Mouse (Mus musculus) limb, embryonic 10.5 days (tissue): ENCODE measurements around the gene Hist1h2ai. TPM values are rescaled to one million over a fixed set of nuclear protein-coding genes. Genes with fewer than 3 reads are reported as not detected.
"Not testable (repeated sequence)": the region's sequence is repeated elsewhere in the genome, so short reads cannot be mapped to it uniquely, and the experiment has no call there.

ENCODE experiments used
- DNase-seq: peaks from one replicate; pipeline ENCODE4 v3.0.0-alpha.2; 2017; ENCODE audit warnings: low spot score
- H3K27ac ChIP-seq: fragments of 300-500 bp; sonication (generic); 2 replicates; pipeline ENCODE4 v1.5.1; 2016; ENCODE audit warnings: mild to moderate bottlenecking
- H3K27me3 ChIP-seq: fragments of 300-500 bp; sonication (generic); 2 replicates; pipeline ENCODE4 v1.6.1; 2016; ENCODE audit warnings: low read depth, mild to moderate bottlenecking; ENCODE audit not compliant: poor library complexity, severe bottlenecking
- H3K36me3 ChIP-seq: fragments of 300-500 bp; sonication (generic); 2 replicates; pipeline ENCODE4 v1.6.1; 2016; ENCODE audit warnings: mild to moderate bottlenecking, moderate library complexity
- H3K4me1 ChIP-seq: fragments of 300-500 bp; sonication (generic); 2 replicates; pipeline ENCODE4 v1.6.1; 2016
- H3K4me3 ChIP-seq: fragments of 300-500 bp; sonication (generic); 2 replicates; pipeline ENCODE4 v1.5.1; 2016; ENCODE audit warnings: mild to moderate bottlenecking, moderate library complexity
- H3K9me3 ChIP-seq: fragments of 300-500 bp; sonication (generic); replicated peaks from 2 replicates; pipeline ENCODE4 v1.6.1; 2016; ENCODE audit warnings: mild to moderate bottlenecking
- WGBS: fragments of 180-500 bp; shearing (Covaris S2); methylation state at CpG from one replicate; pipeline ENCODE4 v1.1.7; 2016; 5-methylcytosine and 5-hydroxymethylcytosine counted together
- polyA plus RNA-seq: library from polyadenylated mRNA; unstranded; fragments of >200 nt; fragmentation: Nextera tagmentation; extraction: Ambion mirVana; gene quantifications from 2 replicates; pipeline ENCODE4 v1.2.1, GENCODE M21; 2016

Hist1h2ai gene
- polyA plus RNA-seq, 1 experiment from 2014 or later, result 28.4 TPM

DNA sequence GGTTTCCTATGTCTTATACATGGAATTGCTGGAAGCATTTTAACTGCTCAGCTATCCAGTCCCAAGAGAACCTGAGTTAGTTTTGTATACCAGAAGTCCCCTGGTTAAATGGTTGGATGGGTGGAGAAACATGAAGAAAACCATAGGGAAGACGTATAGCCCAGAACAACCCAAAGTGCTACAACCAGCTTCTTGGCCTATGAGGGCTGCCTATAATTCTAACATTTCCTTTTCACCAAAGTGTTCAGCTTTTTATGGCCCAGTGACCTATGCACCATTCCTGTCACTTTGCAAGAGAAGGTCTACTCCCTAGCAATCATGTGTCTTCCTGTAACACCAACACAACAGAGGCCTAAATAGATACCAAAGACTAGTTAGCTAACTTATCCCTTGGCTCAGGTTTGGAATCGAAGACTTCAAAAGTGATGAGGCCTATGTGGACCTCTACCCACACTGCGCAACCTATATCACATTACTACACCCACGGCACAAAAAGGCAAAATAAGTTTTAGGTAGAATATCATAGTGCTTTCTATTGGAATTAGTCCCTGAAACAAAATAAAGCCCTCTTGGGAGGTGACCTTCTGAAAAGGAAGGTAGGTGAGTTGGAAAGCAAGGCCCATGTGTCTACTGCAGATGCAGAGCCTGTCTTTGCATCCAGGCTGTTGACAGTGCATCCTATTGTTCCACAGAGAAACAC lies 2.3 kb downstream of the Hist1h2ai start:
- Histone ChIP-seq H3K4me1 (peaks cover 32% of the 10 kb centered on the region), H3K36me3 (no peaks in the 10 kb centered on the region), H3K27me3 (no peaks in the 10 kb centered on the region), H3K4me3 (peak overlapping the region; percentile 57), H3K9me3 (no peaks in the 10 kb centered on the region), H3K27ac (peak overlapping the region; percentile 94)
- DNase-seq, result peak; percentile 37
- 62% methylated on average over 4 of the region's 4 CpGs for WGBS

- peak overlapping the region; percentile 94 for H3K27ac ChIP-seq
- not testable (repeated sequence) for H3K9me3 ChIP-seq, H3K36me3 ChIP-seq, H3K27me3 ChIP-seq
- 3% methylated on average over 24 of the region's 44 CpGs for WGBS
- H3K4me1 ChIP-seq, result peaks cover 26% of the 10 kb centered on the region
- peak overlapping the region; percentile 50 for H3K4me3 ChIP-seq
- peak; percentile 42 for DNase-seq
These were observed 5.0 kb downstream of the Hist1h2ai start for GRCm38 (mm10) chr13:21721107-21721756.

DNA sequence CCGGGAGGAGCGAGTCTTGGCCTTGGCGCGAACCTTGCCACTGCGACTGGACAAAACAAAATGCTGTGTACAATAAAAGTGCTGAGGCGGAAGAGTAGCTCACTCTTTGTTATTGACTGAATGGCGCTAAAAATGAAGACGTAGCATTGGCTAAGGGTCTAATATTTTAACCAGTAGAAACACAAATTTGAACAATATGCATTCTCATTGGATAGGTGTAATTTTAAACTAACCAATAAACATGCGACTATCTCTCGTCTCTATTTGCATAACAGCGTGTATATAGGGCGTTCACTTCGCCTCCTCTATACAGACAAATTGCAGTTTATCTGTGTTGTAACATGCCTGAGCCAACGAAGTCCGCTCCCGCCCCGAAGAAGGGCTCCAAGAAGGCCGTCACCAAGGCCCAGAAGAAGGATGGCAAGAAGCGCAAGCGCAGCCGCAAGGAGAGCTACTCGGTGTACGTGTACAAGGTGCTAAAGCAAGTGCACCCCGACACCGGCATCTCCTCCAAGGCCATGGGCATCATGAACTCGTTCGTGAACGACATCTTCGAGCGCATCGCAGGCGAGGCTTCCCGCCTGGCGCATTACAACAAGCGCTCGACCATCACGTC lies 5.6 kb downstream of the Hist1h2ai start, which contains the start of gene Hist1h2bm:
Gene Hist1h2bm (plus strand): TSS at position 288 of the 616 bp plus-strand sequence.
- Histone ChIP-seq H3K27ac (peak within 1 kb of the TSS; percentile 94), H3K4me1 (peaks cover 26% of the 10 kb centered on the region), H3K4me3 (peak within 1 kb of the TSS; percentile 50)
- DNase-seq, result peak; percentile 75
- H3K36me3 ChIP-seq, H3K9me3 ChIP-seq, H3K27me3 ChIP-seq: not testable (repeated sequence)
- under 1% methylated on average over 37 of the region's 37 CpGs for WGBS

- Histone ChIP-seq H3K36me3 (no peaks in the 10 kb centered on the region), H3K9me3 (no peaks in the 10 kb centered on the region), H3K27me3 (no peaks in the 10 kb centered on the region), H3K4me1 (peaks cover 26% of the 10 kb centered on the region), H3K4me3 (peak overlapping the region; percentile 50), H3K27ac (peak overlapping the region; percentile 94)
- 3% methylated on average over 11 of the region's 11 CpGs for WGBS
- peak; percentile 64 for DNase-seq
These were observed 6.2 kb downstream of the Hist1h2ai start for GRCm38 (mm10) chr13:21722373-21722925.

GRCm38 (mm10) chr13:21722993-21723836 lies 7.0 kb downstream of the Hist1h2ai start:
- H3K27me3 ChIP-seq, result no peaks in the 10 kb centered on the region
- WGBS, result 35% methylated on average over 5 of the region's 5 CpGs
- H3K4me1 ChIP-seq, result peaks cover 24% of the 10 kb centered on the region
- no peaks in the 10 kb centered on the region for H3K36me3 ChIP-seq
- no peaks in the 10 kb centered on the region for H3K9me3 ChIP-seq
- H3K4me3 ChIP-seq, result peak overlapping the region; percentile 50
- peak; percentile 44 for DNase-seq
- H3K27ac ChIP-seq, result peak overlapping the region; percentile 94

- H3K4me1 ChIP-seq, result peaks cover 3% of the 10 kb centered on the region; the same call in 1 of the 2 replicates
- no peak overlapping the region for H3K4me3 ChIP-seq
- DNase-seq, result no peak
- no peaks in the 10 kb centered on the region for H3K27me3 ChIP-seq
- H3K27ac ChIP-seq, result no peak overlapping the region
- no peaks in the 10 kb centered on the region for H3K9me3 ChIP-seq
- WGBS, result 18% methylated on average over 11 of the region's 11 CpGs
- H3K36me3 ChIP-seq, result no peaks in the 10 kb centered on the region
These were observed 11.8 kb downstream of the Hist1h2ai start for GRCm38 (mm10) chr13:21727948-21728572.

GRCm38 (mm10) chr13:21729544-21729943 lies 13.3 kb downstream of the Hist1h2ai start:
- no peaks in the 10 kb centered on the region for H3K36me3 ChIP-seq
- H3K4me1 ChIP-seq, result peaks cover 13% of the 10 kb centered on the region
- 0 out of 2 replicates have a peak overlapping the region, but pooled peaks have one; percentile 7 for H3K27ac ChIP-seq
- H3K27me3 ChIP-seq, result no peaks in the 10 kb centered on the region
- WGBS, result 64% methylated on average over 1 of the region's 1 CpGs
- no peak overlapping the region for H3K4me3 ChIP-seq
- no peaks in the 10 kb centered on the region for H3K9me3 ChIP-seq
- DNase-seq, result no peak

DNA sequence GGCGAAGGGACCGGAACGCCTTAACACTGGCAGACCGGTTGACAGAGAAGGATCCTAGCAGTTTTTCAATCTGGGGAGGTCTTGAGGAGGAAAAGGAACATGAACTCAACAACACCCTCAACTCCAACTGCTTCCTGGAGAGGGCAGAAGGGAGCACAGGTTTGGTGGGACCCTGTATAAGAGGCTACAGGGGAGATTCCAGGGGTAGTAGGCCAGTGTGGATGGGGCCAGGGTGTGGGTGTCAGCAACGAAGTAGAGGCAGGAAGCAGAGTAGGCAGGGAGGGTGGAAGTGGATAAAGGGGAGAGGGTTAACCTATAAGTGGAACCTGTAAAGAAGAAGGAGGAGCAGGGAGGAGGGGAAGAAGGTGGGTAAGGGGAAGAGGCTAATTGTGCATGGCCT lies 17.2 kb downstream of the Hist1h2ai start:
- 58% methylated on average over 5 of the region's 5 CpGs for WGBS
- Histone ChIP-seq H3K27me3 (no peaks in the 10 kb centered on the region), H3K27ac (peak overlapping the region; percentile 98), H3K4me1 (peaks cover 13% of the 10 kb centered on the region), H3K36me3 (no peaks in the 10 kb centered on the region), H3K9me3 (no peaks in the 10 kb centered on the region), H3K4me3 (peak overlapping the region; percentile 60; the same call in 1 of the 2 replicates)
- DNase-seq, result peak; percentile 50

DNA sequence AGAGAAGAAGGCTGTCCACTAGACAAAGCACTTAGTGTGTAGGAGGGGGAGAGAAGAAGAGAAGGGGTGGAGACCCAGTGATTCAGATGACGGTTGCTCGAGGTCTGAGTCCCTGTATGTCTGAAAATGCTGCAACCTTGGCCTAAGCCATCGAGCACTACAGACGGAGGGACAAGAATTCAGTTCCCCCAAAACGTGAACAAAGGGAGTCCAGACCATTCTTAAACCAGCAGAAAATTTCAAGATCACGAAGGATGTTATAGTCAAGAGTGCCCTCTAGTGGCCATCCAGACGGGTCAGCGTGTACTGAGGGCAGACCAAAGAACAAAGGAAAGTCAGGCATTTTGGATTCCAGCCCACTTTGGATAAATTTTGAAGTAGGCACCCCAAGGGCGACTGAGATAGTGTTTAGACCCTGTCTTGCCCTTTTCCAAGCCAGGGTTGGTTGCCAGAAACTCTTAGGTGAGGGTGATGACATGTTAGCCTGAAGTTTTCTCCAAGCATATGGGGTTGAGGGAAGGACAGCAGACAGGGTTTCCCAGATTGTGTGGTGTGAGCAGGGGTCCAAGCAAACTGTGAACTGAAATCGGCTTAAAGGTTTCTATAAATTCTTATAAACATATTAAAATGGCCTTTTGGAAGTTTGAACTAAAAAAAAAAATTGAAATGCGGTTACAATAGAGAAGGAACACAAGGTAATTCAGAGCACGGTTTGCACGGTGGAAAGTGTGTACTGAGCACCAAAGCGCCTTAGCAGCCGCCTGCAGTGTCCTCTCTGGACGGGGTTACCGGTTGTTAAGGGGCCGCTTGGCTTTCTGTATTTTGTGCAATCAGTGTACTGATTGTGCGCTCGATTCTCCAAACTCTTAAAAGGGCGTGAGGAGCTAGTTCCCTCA lies 18.0 kb downstream of the Hist1h2ai start:
- Histone ChIP-seq H3K27me3 (no peaks in the 10 kb centered on the region), H3K4me3 (peak overlapping the region; percentile 60), H3K4me1 (peaks cover 13% of the 10 kb centered on the region), H3K9me3 (no peaks in the 10 kb centered on the region), H3K27ac (peak overlapping the region; percentile 98), H3K36me3 (no peaks in the 10 kb centered on the region)
- peak; percentile 83 for DNase-seq
- WGBS, result under 1% methylated on average over 21 of the region's 21 CpGs

GRCm38 (mm10) chr13:21734906-21735767 lies 18.9 kb downstream of the Hist1h2ai start, which contains the start of gene Hist1h4j:
Hist1h4j (plus strand) TSS chr13:21735064.
- under 1% methylated on average over 40 of the region's 56 CpGs for WGBS
- H3K4me1 ChIP-seq, result peaks cover 13% of the 10 kb centered on the region
- not testable (repeated sequence) for H3K36me3 ChIP-seq

More at GRCm38 (mm10) chr13:21734906-21735767, 18.9 kb downstream of the Hist1h2ai start, which contains the start of gene Hist1h4j:
- peak within 1 kb of the TSS; percentile 98 for H3K27ac ChIP-seq
- not testable (repeated sequence) for H3K27me3 ChIP-seq, H3K9me3 ChIP-seq
- peak; percentile 97 for DNase-seq
- peak within 1 kb of the TSS; percentile 60 for H3K4me3 ChIP-seq
